Mouse (Mus musculus): ENCODE data around the gene A830031A19Rik. TPM values are rescaled to one million over a fixed set of nuclear protein-coding genes. Genes with fewer than 3 reads are reported as not detected.

A830031A19Rik gene
- polyA plus RNA-seq, 1 experiment from 2014 or later, result not detected

DNA sequence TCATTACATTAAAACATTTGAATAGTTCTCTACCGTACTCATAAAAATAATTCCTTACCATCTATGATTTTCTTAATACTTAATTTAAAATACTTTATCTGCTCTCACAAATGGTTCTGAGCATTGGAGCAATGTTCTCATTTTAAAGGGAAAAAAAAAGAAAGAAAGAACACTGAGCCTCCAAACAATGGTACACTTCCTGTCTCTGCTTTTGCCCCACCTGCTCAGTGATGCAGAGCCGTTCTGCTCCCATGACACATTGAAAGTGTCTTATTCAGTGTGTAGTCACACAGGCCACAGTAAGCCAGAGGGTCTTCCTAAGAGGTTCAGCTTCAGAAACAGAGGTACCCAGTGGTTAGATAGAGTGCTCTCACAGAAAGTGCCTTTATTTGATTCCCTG, 56.1 kb downstream of the A830031A19Rik start:
- Histone ChIP-seq H3K27me3 (ENCODE audit: control insufficient read depth, insufficient read depth, low read length) (no peaks in the 10 kb centered on the region), H3K4me1 (ENCODE audit: control insufficient read depth in 2 of 2, insufficient read depth in 2 of 2, low read length in 2 of 2) (peaks cover 8 to 15% of the 10 kb centered on the region in 2 experiments; a peak in 3 of 4 replicates), H3K9ac (ENCODE audit: low read length) (no peak overlapping the region), H3K9me3 (ENCODE audit: control insufficient read depth, low read length) (no peaks in the 10 kb centered on the region), H3K4me3 (ENCODE audit: control insufficient read depth in 1 of 2, insufficient read depth in 1 of 2, low read depth in 1 of 2, low read length in 2 of 2) (no peak overlapping the region), H3K36me3 (ENCODE audit: control insufficient read depth, insufficient read depth, low read length) (no peaks in the 10 kb centered on the region), H3K27ac (replicated peaks in 1 of 2; ENCODE audit: control insufficient read depth in 1 of 2, insufficient read depth in 1 of 2, low read depth in 2 of 2, low read length in 2 of 2) (no peak overlapping the region), H3K4me2 (ENCODE audit: low read length) (no peak overlapping the region)
- ATAC-seq (ENCODE audit: insufficient number of reproducible peaks, insufficient read depth, low FRiP score, low read depth), result no peak
- 69% methylated on average over 2 of the region's 2 CpGs for WGBS

DNA sequence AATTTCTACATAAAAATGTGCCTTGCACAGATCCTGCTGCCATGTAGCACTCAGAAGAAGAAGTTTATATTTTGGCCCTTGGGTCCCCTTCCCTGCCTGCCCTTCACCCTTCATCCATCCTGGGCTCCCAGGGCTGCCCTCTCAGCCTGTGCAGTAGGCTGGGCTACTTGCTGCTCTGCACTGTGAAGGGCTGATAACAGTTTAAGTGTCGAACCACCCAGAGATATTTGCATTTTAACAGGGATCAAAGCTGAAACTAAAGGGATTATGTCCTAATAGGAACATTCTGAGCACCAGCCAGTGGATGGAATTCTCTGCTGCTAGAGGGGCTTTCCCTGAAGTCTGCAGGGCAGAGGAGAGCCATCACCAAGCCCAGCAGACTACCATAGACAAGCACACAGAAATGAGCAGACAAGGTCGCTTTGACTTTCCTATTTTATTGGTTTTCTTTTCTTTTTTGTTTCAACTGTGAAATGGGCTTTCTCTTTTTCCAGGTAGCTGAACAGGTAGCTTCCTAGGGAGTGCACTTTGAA, 58.1 kb downstream of the A830031A19Rik start:
- WGBS, result 14% methylated on average over 2 of the region's 2 CpGs
- no peaks in the 10 kb centered on the region for H3K36me3 ChIP-seq (ENCODE audit: control insufficient read depth, insufficient read depth, low read length)
- H3K4me1 ChIP-seq (ENCODE audit: control insufficient read depth in 2 of 2, insufficient read depth in 2 of 2, low read length in 2 of 2), result peaks cover 13 to 26% of the 10 kb centered on the region in 2 experiments
- no peak for ATAC-seq (ENCODE audit: insufficient number of reproducible peaks, insufficient read depth, low FRiP score, low read depth)
- H3K9me3 ChIP-seq (ENCODE audit: control insufficient read depth, low read length), result no peaks in the 10 kb centered on the region
- no peaks in the 10 kb centered on the region for H3K27me3 ChIP-seq (ENCODE audit: control insufficient read depth, insufficient read depth, low read length)
- no peak overlapping the region for H3K9ac ChIP-seq (ENCODE audit: low read length)
- H3K27ac ChIP-seq (replicated peaks in 1 of 2; ENCODE audit: control insufficient read depth in 1 of 2, insufficient read depth in 1 of 2, low read depth in 2 of 2, low read length in 2 of 2), result no peak overlapping the region
- H3K4me3 ChIP-seq (ENCODE audit: control insufficient read depth in 1 of 2, insufficient read depth in 1 of 2, low read depth in 1 of 2, low read length in 2 of 2), result no peak overlapping the region
- no peak overlapping the region for H3K4me2 ChIP-seq (ENCODE audit: low read length)

DNA sequence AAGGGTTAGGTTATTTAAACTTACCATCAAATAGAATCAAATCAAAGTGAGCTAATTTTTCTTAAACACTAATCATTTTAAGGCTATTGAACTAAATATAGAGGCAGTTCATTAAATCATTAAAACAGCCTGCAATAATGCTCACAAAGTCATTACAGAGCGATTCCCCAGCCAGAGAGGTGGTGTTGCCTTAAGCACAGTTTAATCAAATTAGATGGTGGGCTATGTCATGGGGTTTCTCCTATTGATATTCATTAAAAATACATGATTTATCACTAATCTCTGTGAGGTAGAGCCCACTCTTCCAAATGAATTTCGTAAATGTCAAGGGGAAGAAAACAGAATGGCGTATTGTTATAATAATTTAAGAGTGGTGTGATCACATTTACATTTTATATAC, 58.8 kb downstream of the A830031A19Rik start:
- 88% methylated on average over 3 of the region's 3 CpGs for WGBS
- Histone ChIP-seq H3K36me3 (ENCODE audit: control insufficient read depth, insufficient read depth, low read length) (no peaks in the 10 kb centered on the region), H3K27ac (replicated peaks in 1 of 2; ENCODE audit: control insufficient read depth in 1 of 2, insufficient read depth in 1 of 2, low read depth in 2 of 2, low read length in 2 of 2) (no peak overlapping the region), H3K4me3 (ENCODE audit: control insufficient read depth in 1 of 2, insufficient read depth in 1 of 2, low read depth in 1 of 2, low read length in 2 of 2) (no peak overlapping the region), H3K9me3 (ENCODE audit: control insufficient read depth, low read length) (no peaks in the 10 kb centered on the region), H3K9ac (ENCODE audit: low read length) (no peak overlapping the region), H3K4me2 (ENCODE audit: low read length) (no peak overlapping the region), H3K27me3 (ENCODE audit: control insufficient read depth, insufficient read depth, low read length) (no peaks in the 10 kb centered on the region), H3K4me1 (ENCODE audit: control insufficient read depth in 2 of 2, insufficient read depth in 2 of 2, low read length in 2 of 2) (peaks cover 13 to 26% of the 10 kb centered on the region in 2 experiments)
- ATAC-seq (ENCODE audit: insufficient number of reproducible peaks, insufficient read depth, low FRiP score, low read depth), result no peak

DNA sequence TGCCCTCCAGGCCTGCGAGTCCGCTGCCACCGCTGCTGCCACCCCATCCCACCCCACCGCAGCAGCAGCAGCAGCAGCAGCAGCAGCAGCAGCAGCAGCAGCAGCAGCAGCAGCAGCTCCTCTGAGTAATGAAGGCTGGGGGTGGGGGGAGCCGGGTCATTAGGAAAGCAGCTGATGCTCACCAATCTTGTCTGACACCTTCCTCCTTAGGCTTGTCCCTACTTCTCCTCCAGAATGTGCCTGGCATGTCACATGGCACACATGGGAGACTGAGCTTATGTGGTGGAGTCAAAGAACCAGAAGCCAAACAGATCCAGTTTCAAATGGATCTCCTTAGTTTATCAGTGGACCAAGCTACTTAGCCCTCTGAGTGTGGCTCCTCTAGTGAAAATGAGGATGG, 60.2 kb downstream of the A830031A19Rik start:
- H3K27ac ChIP-seq (replicated peaks in 1 of 2; ENCODE audit: control insufficient read depth in 1 of 2, insufficient read depth in 1 of 2, low read depth in 2 of 2, low read length in 2 of 2), result no peak overlapping the region
- no peaks in the 10 kb centered on the region for H3K9me3 ChIP-seq (ENCODE audit: control insufficient read depth, low read length)
- peaks cover 10 to 26% of the 10 kb centered on the region in 2 experiments for H3K4me1 ChIP-seq (ENCODE audit: control insufficient read depth in 2 of 2, insufficient read depth in 2 of 2, low read length in 2 of 2)
- no peaks in the 10 kb centered on the region for H3K36me3 ChIP-seq (ENCODE audit: control insufficient read depth, insufficient read depth, low read length)
- H3K27me3 ChIP-seq (ENCODE audit: control insufficient read depth, insufficient read depth, low read length), result no peaks in the 10 kb centered on the region
- ATAC-seq (ENCODE audit: insufficient number of reproducible peaks, insufficient read depth, low FRiP score, low read depth), result no peak
- no peak overlapping the region for H3K9ac ChIP-seq (ENCODE audit: low read length)
- 62% methylated on average over 5 of the region's 5 CpGs for WGBS
- H3K4me3 ChIP-seq (ENCODE audit: control insufficient read depth in 1 of 2, insufficient read depth in 1 of 2, low read depth in 1 of 2, low read length in 2 of 2), result no peak overlapping the region
- H3K4me2 ChIP-seq (ENCODE audit: low read length), result no peak overlapping the region

DNA sequence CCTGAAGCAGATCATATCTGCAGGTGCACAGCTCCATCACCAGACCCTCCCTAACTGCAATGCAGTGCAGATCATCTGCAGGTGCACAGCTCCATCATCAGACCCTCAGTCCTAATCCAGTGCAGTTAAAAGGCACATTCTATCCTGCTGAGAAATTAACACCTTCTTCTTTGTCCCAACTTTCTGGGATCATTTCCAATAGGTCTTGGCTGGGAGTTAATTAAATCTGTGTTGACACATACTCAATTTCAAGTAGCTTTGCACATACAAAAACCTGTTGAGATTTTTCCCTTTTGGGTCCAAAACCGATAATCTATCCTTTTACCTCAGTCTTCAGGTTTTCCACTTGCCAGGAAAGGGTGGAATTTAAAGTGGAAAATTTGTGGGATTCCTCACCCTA, 62.6 kb downstream of the A830031A19Rik start:
- no peak for ATAC-seq (ENCODE audit: insufficient number of reproducible peaks, insufficient read depth, low FRiP score, low read depth)
- no peaks in the 10 kb centered on the region for H3K9me3 ChIP-seq (ENCODE audit: control insufficient read depth, low read length)
- WGBS, result 88% methylated on average over 1 of the region's 1 CpGs

DNA sequence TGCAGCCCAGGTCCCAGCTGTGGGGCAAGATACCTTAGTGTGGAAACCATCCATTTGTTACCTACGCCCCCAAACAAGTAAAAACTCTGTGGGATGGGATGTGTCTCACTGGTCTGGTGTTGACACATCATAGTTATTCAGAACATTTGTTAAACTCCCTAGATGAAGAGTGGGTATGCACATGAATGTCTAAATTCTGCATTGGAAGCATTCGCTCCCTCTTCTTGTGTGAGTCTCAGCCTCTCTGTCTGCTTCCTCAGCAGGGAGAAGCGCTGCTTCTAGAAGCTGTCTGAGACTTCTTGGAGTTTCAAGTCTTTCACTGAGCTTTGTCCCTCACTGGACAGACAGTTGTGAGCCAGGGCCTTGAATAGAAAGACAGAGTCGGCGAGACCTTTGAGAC, 65.9 kb downstream of the A830031A19Rik start:
- Histone ChIP-seq H3K4me1 (ENCODE audit: control insufficient read depth in 2 of 2, insufficient read depth in 2 of 2, low read length in 2 of 2) (peaks cover 9 to 13% of the 10 kb centered on the region in 2 experiments), H3K9ac (ENCODE audit: low read length) (no peak overlapping the region), H3K4me3 (ENCODE audit: control insufficient read depth in 1 of 2, insufficient read depth in 1 of 2, low read depth in 1 of 2, low read length in 2 of 2) (no peak overlapping the region), H3K27me3 (ENCODE audit: control insufficient read depth, insufficient read depth, low read length) (no peaks in the 10 kb centered on the region), H3K36me3 (ENCODE audit: control insufficient read depth, insufficient read depth, low read length) (no peaks in the 10 kb centered on the region), H3K4me2 (ENCODE audit: low read length) (no peak overlapping the region), H3K9me3 (ENCODE audit: control insufficient read depth, low read length) (no peaks in the 10 kb centered on the region), H3K27ac (replicated peaks in 1 of 2; ENCODE audit: control insufficient read depth in 1 of 2, insufficient read depth in 1 of 2, low read depth in 2 of 2, low read length in 2 of 2) (no peak overlapping the region)
- WGBS, result 86% methylated on average over 5 of the region's 5 CpGs
- ATAC-seq (ENCODE audit: insufficient number of reproducible peaks, insufficient read depth, low FRiP score, low read depth), result no peak

More for the DNA sequence above, 62.6 kb downstream of the A830031A19Rik start:
- H3K4me1 ChIP-seq (ENCODE audit: control insufficient read depth in 2 of 2, insufficient read depth in 2 of 2, low read length in 2 of 2), result peaks cover 8 to 19% of the 10 kb centered on the region in 2 experiments
- no peak overlapping the region for H3K27ac ChIP-seq (replicated peaks in 1 of 2; ENCODE audit: control insufficient read depth in 1 of 2, insufficient read depth in 1 of 2, low read depth in 2 of 2, low read length in 2 of 2)
- no peak overlapping the region for H3K4me3 ChIP-seq (ENCODE audit: control insufficient read depth in 1 of 2, insufficient read depth in 1 of 2, low read depth in 1 of 2, low read length in 2 of 2)
- H3K27me3 ChIP-seq (ENCODE audit: control insufficient read depth, insufficient read depth, low read length), result no peaks in the 10 kb centered on the region
- no peak overlapping the region for H3K9ac ChIP-seq (ENCODE audit: low read length)
- no peaks in the 10 kb centered on the region for H3K36me3 ChIP-seq (ENCODE audit: control insufficient read depth, insufficient read depth, low read length)
- H3K4me2 ChIP-seq (ENCODE audit: low read length), result no peak overlapping the region

DNA sequence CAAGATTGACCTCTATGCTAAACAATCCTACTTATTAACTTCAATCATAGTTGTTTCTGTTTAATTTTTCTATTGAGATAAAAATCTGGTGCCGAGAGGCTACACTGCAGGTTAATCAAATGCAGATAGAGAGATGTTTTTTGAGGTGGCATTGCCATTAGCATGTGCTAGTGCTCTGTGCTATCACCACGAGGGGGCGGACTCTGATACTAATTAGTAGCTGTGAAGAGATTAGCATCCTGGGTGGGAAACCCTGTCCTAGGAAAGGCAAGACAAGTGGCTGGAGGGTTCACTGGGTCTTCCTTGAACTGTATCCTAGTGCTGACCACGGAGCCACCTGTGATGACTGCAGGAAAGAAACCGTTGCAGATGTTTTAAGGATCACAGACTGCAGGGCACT, 66.6 kb downstream of the A830031A19Rik start:
- H3K4me3 ChIP-seq (ENCODE audit: control insufficient read depth in 1 of 2, insufficient read depth in 1 of 2, low read depth in 1 of 2, low read length in 2 of 2), result no peak overlapping the region
- H3K27ac ChIP-seq (replicated peaks in 1 of 2; ENCODE audit: control insufficient read depth in 1 of 2, insufficient read depth in 1 of 2, low read depth in 2 of 2, low read length in 2 of 2), result no peak overlapping the region
- H3K4me1 ChIP-seq (ENCODE audit: control insufficient read depth in 2 of 2, insufficient read depth in 2 of 2, low read length in 2 of 2), result peaks cover 5 to 6% of the 10 kb centered on the region in 2 experiments; a peak in 3 of 4 replicates
- ATAC-seq (ENCODE audit: insufficient number of reproducible peaks, insufficient read depth, low FRiP score, low read depth), result no peak
- H3K9ac ChIP-seq (ENCODE audit: low read length), result no peak overlapping the region
- 28% methylated on average over 5 of the region's 5 CpGs for WGBS
- no peaks in the 10 kb centered on the region for H3K9me3 ChIP-seq (ENCODE audit: control insufficient read depth, low read length)
- no peaks in the 10 kb centered on the region for H3K36me3 ChIP-seq (ENCODE audit: control insufficient read depth, insufficient read depth, low read length)
- H3K27me3 ChIP-seq (ENCODE audit: control insufficient read depth, insufficient read depth, low read length), result no peaks in the 10 kb centered on the region
- H3K4me2 ChIP-seq (ENCODE audit: low read length), result no peak overlapping the region

Measured in heart, embryonic 14.5 days (tissue).